Mouse (Mus musculus) v-Abl transformed pro-B cells (cell line): Measurements from ENCODE around the gene Stard9.

Source experiments
- in situ Hi-C, 2 experiments: fragments of 400-800 bp; cut with MboI; formaldehyde crosslinking; loops; one replicate each; pipeline ENCODE4 v1.15.1; 2025; ENCODE audit not compliant: unreplicated experiment in 2 of 2

Gene Stard9

DNA sequence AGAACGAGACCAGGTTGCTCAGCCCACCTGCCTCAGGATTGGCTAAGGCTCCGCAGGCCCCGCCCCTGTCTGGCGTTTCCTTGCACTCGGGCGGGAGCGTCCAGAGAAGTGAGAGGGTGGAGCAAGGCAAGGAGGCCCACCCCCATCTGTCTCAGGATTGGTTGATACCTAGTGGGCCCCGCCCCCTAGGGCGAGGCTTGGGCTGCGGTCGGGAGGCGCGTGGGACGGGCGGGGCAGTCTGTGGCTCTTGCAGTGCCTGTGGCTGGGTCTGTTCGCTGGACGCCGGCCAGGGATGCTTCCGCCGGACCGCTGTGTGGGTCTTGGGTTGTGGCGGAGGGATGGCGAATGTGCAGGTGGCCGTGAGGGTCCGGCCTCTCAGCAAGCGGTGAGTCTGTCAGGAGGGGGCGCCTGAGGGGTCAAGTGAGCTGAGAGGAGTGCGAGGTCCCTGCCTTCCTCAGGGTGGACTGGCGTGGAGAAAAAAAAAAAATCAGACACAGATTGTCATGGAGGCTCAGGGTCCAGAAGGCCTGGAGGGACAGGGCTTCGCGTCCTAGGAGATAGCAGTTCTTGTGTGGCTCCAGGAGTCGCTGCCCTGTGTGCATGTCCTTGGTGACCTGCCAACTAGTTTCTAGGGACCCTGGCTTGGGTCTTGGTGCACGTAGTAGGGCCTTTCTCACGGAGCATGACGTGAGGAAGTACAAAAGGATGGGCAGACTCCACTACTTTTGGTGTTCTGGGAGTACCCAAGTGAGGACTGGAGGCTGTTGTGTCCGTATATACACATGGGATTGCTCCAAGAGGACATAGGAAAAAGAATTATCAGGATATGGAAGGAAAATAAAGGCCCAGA is at the start of gene Stard9:
Gene Stard9, plus strand, starts transcription at position 236 of the 850 bp plus-strand sequence.
- in situ Hi-C loops = no loop called here

DNA sequence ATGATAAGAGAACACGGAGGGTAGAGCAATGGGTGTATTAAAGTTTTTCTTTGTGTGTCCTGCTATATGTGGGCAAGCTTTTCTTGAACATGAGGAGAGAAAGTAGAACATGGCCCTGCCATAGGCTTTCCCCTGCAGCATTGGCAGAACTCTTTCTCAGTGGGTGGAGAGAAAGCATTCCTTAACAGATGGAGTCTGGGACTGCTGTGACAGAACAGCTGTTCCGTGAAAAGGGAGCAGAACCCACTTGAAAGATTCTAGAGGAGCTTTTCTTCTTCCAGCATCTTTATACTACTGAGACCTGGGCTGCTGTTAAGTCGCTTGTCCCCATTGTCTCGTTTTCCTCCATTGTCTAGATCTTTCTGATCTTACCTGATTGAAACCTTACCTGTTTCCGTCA is 39.2 kb upstream of the Stard9 start:
- in situ Hi-C loops = no loop called here

DNA sequence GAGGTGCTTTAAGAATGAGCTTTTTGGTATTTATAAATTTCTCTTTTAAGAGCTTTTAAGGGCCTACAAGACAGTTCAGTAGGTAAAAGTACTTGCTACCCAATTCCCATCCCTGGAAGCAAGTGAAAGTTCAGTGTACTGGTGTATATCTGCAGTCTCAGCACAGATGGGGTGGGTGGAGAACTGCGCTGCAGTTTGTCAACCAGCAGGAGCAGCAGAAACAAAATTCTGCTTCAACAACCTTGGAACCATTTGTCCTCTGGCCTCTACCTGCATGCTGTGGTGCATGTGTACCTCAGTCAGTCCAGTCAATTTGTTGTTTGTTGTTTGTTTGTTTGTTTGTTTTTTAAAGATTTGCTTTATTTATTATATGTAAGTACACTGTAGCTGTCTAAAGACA is 36.7 kb upstream of the Stard9 start:
- in situ Hi-C loops = no loop called here

DNA sequence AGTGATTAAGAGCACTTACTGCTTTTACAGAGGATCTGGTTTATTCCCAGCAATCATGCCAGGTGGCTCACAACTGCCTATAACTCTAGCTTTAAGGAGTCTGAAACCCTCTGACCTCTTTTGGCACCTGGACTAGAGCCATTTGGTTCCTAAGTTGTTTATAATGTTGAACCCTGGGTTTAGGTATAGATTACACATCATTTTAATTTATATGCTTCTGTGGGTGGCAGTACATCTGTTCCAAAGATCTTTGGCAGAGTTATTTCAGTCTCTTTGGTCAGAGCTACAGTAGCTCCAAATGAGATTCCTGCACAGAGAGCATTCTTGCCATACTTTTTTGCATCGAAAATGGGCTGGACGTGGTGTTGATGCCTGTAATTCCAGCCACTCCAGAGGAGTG is 31.2 kb upstream of the Stard9 start:
- in situ Hi-C loops = no loop called here

DNA sequence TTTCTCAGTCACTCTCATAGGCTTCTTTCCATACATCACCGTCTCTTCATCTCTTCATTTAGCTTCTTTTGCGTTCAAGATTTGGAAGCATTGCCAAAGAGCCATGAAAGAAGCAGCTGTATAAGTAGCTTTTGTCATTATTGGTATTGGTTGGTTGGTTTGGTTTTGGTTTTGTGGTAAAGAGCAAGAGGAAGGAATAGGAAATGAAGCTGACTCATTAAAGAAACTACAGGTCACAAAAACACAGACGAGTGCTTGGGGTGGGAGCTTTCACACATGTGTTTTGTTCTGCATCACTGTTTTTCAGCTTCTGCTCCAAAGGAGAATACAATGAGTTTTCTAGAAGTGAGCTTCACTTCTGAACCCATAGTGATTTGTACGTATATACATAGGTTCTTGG is 29.4 kb upstream of the Stard9 start:
- in situ Hi-C loops = no loop called here

DNA sequence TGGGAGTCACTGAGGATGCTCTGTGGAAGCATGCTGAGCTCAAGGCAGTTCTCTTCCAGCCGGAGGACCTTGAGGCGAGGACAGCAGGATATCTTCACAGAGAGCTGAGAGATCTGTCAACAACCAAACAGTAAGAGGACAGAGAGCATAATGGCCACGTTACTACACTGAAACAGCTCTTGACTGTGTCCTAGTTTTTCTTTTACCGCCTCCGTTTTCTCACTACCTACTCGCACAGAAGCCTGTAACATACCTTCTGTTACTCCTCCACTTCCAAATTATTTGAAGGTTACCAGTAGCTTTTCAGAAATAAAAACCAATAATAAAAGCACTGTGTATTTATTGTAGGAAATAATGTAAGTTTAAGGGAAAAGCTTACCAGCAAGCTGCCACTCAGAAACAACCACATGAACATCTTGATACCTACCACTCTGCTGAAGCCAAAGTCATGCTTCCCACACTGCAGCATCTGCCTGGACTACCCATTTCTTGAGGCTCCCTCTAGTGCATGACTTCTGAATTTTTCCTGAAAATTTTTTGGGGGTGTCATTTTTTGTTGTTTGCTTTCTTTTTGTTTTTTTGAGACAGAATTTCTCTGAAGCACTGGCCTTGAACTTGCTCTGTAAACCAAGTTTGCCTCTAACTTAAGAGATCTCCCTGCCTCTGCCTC is 22.8 kb upstream of the Stard9 start:
- in situ Hi-C loops = no loop called here

DNA sequence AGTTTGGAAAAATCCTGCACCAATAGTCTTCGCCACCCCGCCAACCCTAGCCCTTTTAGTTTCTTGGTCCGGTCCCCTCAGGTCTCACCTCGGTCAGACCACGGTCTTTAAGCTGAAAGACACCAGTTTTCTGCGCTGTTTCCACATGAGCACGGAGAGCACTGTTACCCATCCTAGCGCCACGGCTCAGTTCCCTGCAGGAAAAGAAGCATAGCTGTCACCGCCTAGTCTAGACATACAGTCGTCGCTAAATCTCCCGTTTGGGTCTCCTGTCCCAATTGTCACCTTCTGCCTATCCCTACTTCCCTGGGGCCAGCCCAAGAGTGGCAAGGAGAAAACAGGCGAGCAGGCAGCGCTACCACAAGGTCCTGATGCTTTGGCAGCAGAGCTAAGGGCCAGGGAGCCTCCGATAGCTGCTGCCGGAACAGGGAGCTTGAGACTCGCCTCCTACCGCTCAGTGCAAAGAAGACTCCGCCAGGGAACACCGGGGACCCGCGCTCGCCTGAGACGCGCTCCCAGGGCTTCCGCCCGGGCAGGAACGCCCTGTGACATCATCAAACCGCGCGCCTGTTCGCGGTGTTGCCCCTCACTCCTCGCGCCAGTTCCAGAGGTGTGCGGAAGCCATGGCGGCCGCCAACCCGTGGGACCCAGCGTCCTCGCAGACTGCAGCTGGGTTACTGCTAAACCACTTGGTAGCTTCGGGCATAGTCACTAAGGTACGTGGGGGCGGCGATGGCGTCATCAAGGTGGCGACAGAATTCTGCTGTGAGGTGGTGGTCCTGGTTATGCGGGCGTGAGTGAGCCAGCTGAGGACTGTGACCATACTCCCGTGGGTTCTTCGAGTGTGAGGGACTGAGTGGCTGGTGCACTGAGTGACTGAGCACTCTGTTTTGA is 19.8 kb upstream of the Stard9 start, which contains the start of the genes Haus2 and Lrrc57:
Gene Haus2, plus strand, starts transcription at position 554 of the 894 bp plus-strand sequence.
Gene Lrrc57, minus strand, starts transcription at position 691 of the 894 bp plus-strand sequence.
- in situ Hi-C loops = no loop called here

DNA sequence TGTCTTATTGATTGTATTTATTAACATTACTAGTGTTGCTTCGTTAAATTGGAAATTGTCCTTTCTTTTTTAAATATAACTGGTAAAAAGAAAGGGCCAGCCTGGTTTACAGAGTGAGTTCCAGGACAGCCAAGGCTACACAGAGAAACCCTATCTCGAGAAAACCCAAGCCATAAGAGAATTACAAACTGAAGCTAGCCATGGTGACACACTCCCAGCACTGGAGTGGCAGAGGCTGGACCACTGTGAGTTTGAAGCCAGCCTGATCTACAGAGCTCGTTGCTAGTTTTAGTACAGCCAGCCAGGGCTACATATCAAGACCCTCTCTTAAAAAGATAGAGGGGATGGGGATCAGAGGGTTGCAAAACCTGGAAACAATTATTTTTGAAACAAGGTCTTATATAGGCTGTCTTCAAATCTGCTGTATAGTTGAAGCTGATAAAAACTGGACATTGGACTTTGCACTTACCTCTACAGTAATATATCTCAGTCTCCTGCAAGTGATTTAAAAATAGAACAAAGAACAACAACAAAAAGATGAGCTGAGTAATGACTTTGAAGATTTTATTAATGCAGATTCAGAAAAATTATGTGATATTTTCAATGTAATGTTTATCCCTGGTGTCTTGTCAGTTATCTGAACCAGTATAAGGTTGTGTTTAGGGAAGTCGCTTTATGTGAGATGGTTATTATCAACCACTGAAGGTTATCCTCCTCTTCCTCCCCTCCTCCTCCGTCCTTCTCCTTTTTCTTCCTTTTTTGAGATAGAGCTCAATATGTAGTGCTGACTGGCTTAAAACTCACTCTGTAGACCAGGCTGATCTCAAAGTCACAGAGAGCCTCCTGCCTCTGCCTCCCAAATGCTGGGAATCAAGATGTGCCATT is 12.4 kb upstream of the Stard9 start:
- in situ Hi-C loops = no loop called here

DNA sequence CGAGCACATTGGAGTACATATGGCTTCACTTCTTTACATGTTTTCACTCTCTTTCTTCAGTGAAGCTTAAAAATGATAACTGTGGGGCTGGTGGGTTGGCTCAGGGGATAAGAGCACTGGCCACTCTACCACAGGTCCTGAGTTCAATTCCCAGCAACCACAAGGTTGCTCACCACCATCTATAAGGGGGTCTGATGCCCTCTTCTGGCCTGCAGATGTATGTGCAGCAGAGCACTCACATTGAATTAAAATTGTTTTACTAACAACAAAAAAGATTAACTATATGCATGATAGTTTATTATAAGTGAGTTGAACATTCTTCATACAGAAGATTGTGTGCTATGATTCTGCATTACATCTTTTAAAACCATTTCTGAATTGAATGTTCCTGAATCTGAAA is 9.4 kb upstream of the Stard9 start:
- in situ Hi-C loops = no loop called here

DNA sequence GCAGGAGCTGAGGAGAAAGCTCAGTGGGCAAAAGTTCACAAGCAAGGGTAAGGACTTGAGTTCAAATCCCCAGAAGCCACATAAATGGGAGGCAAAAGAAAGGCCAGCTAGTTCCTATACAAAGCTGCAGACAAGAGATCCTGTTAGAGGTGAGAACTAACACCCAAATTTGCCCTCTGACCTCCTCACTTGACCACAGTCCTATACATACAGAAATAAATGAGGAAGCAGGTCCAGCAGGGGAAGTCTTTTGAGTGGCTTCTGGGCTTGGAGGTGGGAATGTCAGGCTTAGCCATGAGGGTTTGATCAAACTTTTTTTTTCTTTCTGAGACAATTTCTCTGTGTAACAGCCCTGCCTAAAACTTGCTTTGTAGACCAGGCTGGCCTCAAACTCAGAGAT is 6.0 kb upstream of the Stard9 start:
- in situ Hi-C loops = no loop called here

DNA sequence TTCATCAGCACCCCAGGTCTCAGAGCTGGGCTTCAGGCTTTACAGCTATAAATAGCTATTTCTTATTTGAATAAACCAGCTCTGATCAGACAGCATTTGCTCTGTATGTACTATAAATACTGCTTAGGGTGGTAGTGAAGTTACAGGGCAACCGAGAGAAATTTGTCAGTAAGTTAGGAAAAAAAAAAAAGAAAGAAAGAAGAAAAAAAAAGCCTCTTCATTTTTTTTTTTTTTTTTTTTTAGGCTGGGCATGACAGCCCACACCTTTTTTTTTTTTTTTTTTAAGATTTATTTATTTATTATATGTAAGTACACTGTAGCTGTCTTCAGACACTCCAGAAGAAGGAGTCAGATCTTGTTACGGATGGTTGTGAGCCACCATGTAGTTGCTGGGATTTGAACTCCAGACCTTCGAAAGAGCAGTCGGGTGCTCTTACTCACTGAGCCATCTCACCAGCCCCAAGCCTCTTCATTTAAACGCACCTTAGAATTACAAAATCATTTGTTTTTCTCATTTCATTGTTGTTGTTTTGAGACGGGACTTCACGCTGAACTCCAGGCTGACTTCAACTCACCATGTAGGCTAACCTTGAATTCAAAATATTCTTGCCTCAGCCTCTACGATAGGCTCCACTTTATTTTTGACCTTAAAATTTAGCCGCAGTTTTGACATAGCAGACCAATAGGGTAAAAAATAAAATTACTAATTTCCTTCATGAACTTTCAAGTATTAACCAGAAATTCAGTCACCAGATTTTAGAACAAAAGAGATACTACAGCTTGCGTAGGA is 650 bp upstream of the Stard9 start:
- in situ Hi-C loops = no loop called here

DNA sequence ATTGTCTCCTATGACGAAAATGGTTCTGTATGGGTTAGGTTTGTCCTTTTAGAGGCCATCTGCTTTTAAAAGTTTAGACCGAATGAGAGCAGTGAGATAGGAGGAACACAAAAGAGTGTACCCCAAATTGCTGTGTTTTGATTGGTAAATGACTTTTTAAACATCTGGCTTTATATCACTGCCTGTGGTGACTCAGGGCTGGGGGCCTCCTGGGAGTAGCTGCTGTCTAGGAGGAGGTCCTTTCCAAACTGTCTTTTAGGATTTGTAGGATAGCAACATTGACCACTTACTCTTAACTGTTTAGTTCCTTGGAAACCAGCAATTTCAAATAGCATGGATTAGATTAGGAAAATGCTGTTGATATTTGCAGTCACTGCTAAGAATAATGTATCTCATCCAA is 1.3 kb downstream of the Stard9 start:
- in situ Hi-C loops = no loop called here

DNA sequence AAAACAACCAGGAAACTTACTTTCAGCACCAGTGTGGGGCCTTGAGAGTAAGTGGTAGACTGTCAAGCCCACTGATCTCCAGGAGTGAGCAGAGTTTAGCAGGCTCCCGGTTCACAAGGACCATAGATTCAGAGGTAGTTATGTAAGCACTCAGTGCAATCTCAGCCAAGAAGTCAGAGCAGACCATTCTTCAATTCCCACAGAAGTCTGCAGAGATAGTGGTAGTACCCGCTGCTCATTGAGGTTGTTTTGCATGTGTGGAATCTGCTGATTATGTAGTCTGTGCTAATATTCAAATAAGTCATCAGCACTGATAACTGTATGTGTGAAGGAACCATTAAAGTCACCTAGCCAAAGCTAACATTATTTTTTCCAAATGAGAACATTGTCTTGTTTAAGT is 1.7 kb downstream of the Stard9 start:
- in situ Hi-C loops = no loop called here

DNA sequence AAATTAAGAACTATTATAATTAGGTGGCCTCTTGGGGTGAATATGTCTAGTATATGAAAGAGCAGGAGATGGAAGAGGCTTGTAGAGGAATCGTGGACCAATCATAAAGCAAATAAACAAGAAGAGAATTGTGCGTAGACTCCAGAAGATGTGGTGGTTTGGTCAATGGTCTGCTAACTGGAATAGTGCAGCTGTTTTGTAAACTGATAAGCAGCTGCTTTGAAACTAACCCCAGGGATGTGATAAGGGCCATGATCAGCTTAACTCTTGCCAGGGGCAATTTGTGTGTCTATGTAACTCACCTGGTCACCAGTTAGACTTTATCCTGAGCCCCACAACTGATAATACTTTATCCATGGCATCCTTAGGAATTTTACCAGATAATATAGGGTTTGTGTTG is 2.6 kb downstream of the Stard9 start:
- in situ Hi-C loops = no loop called here

DNA sequence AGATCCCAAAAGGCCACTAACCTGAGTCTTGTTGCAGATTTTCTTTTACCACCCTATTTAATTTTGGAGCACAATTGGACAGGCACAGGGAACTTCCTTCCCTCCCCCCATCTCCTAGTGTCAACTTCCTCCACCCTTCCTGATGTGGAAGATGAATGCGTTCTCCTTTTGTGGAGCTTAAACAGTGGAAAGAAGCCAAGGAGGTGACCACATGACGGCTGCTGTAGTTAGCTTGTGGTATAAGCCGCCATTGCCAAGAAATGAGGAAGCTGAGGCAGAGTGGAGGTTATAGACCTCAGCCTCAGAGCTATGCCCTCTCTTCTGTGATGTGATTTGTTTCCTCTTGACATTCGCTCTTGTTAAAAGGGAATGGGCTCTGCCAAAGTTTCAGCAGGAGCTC is 3.0 kb downstream of the Stard9 start:
- in situ Hi-C loops = no loop called here

DNA sequence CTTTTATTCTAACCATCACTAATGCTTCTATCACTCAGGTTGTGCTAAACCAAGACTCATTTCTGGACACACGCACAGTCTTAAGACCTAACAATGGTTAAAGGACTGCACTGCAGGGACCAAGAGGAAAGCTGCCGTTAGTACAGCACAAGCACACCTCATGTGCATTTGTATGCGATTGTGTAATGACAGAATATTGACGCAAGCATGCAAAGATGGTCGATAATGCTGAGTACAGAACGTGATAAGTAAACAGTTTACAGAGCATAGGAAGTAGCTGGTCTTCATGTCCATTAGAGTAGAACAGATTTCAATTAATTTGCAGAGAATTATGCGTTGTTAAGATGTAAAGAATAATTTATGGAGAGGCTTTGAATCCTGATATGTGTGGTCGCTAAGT is 11.9 kb downstream of the Stard9 start:
- in situ Hi-C loops = loop anchor here (5.0 kb wide), 2 partner anchors 154 to 159 kb away; no protein-coding TSS in a partner anchor

DNA sequence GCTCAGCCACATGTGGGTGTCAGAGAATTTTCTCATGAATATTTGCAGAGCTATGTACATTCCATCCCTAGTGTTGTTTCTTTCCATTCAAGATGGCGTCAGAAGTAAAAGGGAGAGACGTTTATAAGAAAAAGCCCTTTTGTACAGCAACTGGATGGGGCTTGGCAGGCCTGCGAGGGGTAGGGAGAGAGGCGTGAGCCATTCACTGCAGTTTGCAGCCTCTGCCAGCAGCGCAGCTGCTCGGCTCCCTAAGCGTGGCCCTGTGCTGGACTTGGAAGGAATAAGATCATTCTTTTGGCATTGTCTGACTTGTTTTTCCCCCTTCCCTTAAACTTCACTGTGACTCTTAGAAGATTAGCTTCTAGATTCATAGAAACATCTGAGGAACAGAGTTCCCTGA is 14.9 kb downstream of the Stard9 start:
- in situ Hi-C loops = loop anchor here (5.0 kb wide), 2 partner anchors 157 to 162 kb away; no protein-coding TSS in a partner anchor

DNA sequence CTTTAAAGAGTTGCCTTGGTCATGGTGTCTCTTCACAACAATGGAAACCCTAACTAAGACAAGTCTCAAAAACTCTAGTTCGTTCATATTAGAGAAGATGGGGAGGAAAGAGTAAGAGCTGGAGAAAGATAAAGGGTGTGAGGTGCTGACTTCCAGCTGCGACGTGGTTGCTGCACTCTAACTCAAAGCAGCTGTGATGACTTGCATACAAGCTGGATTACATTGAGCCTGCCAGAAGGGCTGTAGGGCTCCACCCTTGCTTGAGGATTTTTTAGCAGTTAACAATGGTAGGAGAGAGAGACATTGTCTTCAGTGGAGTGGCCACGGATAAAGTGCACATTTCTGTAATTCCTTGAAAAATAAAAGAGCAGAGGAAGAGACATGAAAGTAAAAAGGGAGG is 17.9 kb downstream of the Stard9 start:
- in situ Hi-C loops = no loop called here
